ENCODE assay signal across 8 mouse cellular contexts in the genomic region with DNA sequence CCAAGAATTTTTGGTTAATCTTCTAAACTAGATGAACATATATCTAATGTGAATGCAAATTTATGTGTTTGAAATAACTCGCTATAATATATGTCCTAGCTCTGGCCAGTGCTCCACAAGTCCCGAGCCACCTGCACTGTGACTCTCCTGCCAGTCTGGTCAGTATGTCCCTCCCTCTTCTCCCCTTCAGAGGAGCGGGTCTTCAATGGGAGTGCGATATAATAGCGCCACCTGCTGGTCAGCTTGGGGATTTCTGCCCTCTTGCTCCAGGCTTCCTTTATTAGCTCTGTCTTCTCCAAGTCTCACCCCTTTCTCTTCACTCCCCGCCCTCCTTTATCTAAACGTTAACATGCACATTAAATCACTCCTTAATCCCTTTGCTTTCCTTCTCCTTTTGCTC. TPM values are rescaled to one million over a fixed set of nuclear protein-coding genes. Genes with fewer than 3 reads are reported as not detected.
DNase-seq lines count a peak whose midpoint lies in the region; ATAC-seq lines count a peak whose summit lies in the region.

No protein-coding gene starts in this region.

- H3K27me3 ChIP-seq in embryonic facial prominence, embryonic 11.5 days (ENCODE audit: control insufficient read depth, insufficient read depth, low read length), result no peaks in the 10 kb centered on the region
- no peaks in the 10 kb centered on the region for H3K27me3 ChIP-seq in kidney, embryonic 16.5 days (ENCODE audit: insufficient read depth, low read length)
- H3K27me3 ChIP-seq in liver, embryonic 11.5 days (replicated peaks; ENCODE audit: control insufficient read depth, insufficient read depth, low read length), result no peaks in the 10 kb centered on the region
- 0 out of 2 replicates have a peak, but pooled peaks cover 2% of the 10 kb centered on the region for H3K27me3 ChIP-seq in stomach, embryonic 15.5 days (replicated peaks)

- H3K4me1 ChIP-seq in embryonic facial prominence, embryonic 11.5 days (ENCODE audit: control insufficient read depth, insufficient read depth, low read length), result no peaks in the 10 kb centered on the region
- peaks cover 8% of the 10 kb centered on the region; the same call in 1 of the 2 replicates for H3K4me1 ChIP-seq in kidney, embryonic 16.5 days (ENCODE audit: insufficient read depth, low read length)
- H3K4me1 ChIP-seq in liver, embryonic 11.5 days (replicated peaks; ENCODE audit: control insufficient read depth, insufficient read depth, low read length), result peaks cover 12% of the 10 kb centered on the region
- no peaks in the 10 kb centered on the region for H3K4me1 ChIP-seq in stomach, embryonic 15.5 days

- peak; percentile 56; the same call in 1 of the 2 replicates for ATAC-seq in embryonic facial prominence, embryonic 11.5 days (replicated peaks; ENCODE audit: insufficient number of reproducible peaks, low FRiP score, low TSS enrichment, low read depth)
- peak; percentile 68; the same call in 1 of the 2 replicates for ATAC-seq in kidney, embryonic 16.5 days (ENCODE audit: low FRiP score, low TSS enrichment)
- ATAC-seq in liver, embryonic 11.5 days (replicated peaks; ENCODE audit: low FRiP score), result peak; percentile 31; the same call in 1 of the 2 replicates
- ATAC-seq in stomach, embryonic 15.5 days (ENCODE audit: insufficient read depth, low FRiP score, low read depth), result 0 out of 2 replicates have a peak, but pooled peaks have one; percentile 44

- no peak overlapping the region for H3K9ac ChIP-seq in embryonic facial prominence, embryonic 11.5 days (replicated peaks; ENCODE audit: low read length)
- H3K9ac ChIP-seq in kidney, embryonic 16.5 days (replicated peaks; ENCODE audit: low read length), result no peak overlapping the region
- H3K9ac ChIP-seq in liver, embryonic 11.5 days (ENCODE audit: low read depth, low read length), result no peak overlapping the region
- no peak overlapping the region for H3K9ac ChIP-seq in stomach, embryonic 15.5 days

- no peak overlapping the region for H3K4me3 ChIP-seq in embryonic facial prominence, embryonic 11.5 days (ENCODE audit: low read depth, low read length)
- H3K4me3 ChIP-seq in kidney, embryonic 16.5 days (ENCODE audit: low read length), result no peak overlapping the region
- no peak overlapping the region for H3K4me3 ChIP-seq in liver, embryonic 11.5 days (ENCODE audit: low read depth, low read length)
- no peak overlapping the region for H3K4me3 ChIP-seq in stomach, embryonic 15.5 days (replicated peaks)

- H3K36me3 ChIP-seq in embryonic facial prominence, embryonic 11.5 days (replicated peaks; ENCODE audit: control insufficient read depth, insufficient read depth, low read depth, low read length), result no peaks in the 10 kb centered on the region
- no peaks in the 10 kb centered on the region for H3K36me3 ChIP-seq in kidney, embryonic 16.5 days (ENCODE audit: insufficient read depth, low read length)
- no peaks in the 10 kb centered on the region for H3K36me3 ChIP-seq in liver, embryonic 11.5 days (ENCODE audit: control insufficient read depth, insufficient read depth, low read length)
- no peaks in the 10 kb centered on the region for H3K36me3 ChIP-seq in stomach, embryonic 15.5 days

- 1% methylated on average over 7 of the region's 7 CpGs for WGBS in embryonic facial prominence, embryonic 11.5 days
- WGBS in kidney, embryonic 16.5 days, result 1% methylated on average over 7 of the region's 7 CpGs
- under 1% methylated on average over 7 of the region's 7 CpGs for WGBS in liver, embryonic 11.5 days
- under 1% methylated on average over 7 of the region's 7 CpGs for WGBS in stomach, embryonic 15.5 days

- no peaks in the 10 kb centered on the region for H3K9me3 ChIP-seq in embryonic facial prominence, embryonic 11.5 days (replicated peaks; ENCODE audit: control insufficient read depth, low read length)
- no peaks in the 10 kb centered on the region for H3K9me3 ChIP-seq in kidney, embryonic 16.5 days (ENCODE audit: low read length)
- H3K9me3 ChIP-seq in liver, embryonic 11.5 days (ENCODE audit: control insufficient read depth, low read length), result no peaks in the 10 kb centered on the region
- H3K9me3 ChIP-seq in stomach, embryonic 15.5 days, result no peaks in the 10 kb centered on the region

- DNase-seq in A20 (ENCODE audit: low read depth, low spot score), result peak; percentile 68
- peak; percentile 84 for DNase-seq in adrenal gland, postnatal 25 days
- DNase-seq in embryonic facial prominence, embryonic 11.5 days (ENCODE audit: low spot score), result peak; percentile 86
- peak; percentile 58 to 76 for DNase-seq in heart, adult 9 months (ENCODE audit: low spot score in 2 of 2)
- peak; percentile 76 for DNase-seq in liver, embryonic 11.5 days (ENCODE audit: low spot score)
- DNase-seq in neural tube, embryonic 10.5 days (ENCODE audit: extremely low spot score, low spot score), result peak; percentile 86

- H3K4me2 ChIP-seq in embryonic facial prominence, embryonic 11.5 days (ENCODE audit: low read depth, low read length), result no peak overlapping the region
- H3K4me2 ChIP-seq in kidney, embryonic 16.5 days (replicated peaks; ENCODE audit: low read depth, low read length), result no peak overlapping the region
- no peak overlapping the region for H3K4me2 ChIP-seq in liver, embryonic 11.5 days
- no peak overlapping the region for H3K4me2 ChIP-seq in stomach, embryonic 15.5 days

- H3K27ac ChIP-seq in embryonic facial prominence, embryonic 11.5 days (replicated peaks; ENCODE audit: low read depth, low read length), result no peak overlapping the region
- H3K27ac ChIP-seq in kidney, embryonic 16.5 days (ENCODE audit: low read length), result no peak overlapping the region
- no peak overlapping the region for H3K27ac ChIP-seq in liver, embryonic 11.5 days (ENCODE audit: low read depth, low read length)
- no peak overlapping the region for H3K27ac ChIP-seq in stomach, embryonic 15.5 days

RNA-seq across cellular contexts. Expression of gene Rdx, which starts 51.6 kb away (rescaled TPM):
- 126 and 139 TPM in 2 replicates for total RNA-seq in adrenal gland, postnatal 25 days (2021)
- 202 and 232 TPM in 2 replicates for polyA plus RNA-seq in embryonic facial prominence, embryonic 11.5 days (2014; fragmentation: Nextera tagmentation; extraction: Ambion mirVana)
- polyA plus RNA-seq in kidney, embryonic 16.5 days (2015; fragmentation: Nextera tagmentation; extraction: Ambion mirVana), result 119 and 122 TPM in 2 replicates
- polyA plus RNA-seq in liver, embryonic 11.5 days (2014; fragmentation: Nextera tagmentation; extraction: Ambion mirVana), result 146 and 148 TPM in 2 replicates
- polyA plus RNA-seq in stomach, embryonic 15.5 days (2015; fragmentation: Nextera tagmentation; extraction: Ambion mirVana), result 94.3 and 97.2 TPM in 2 replicates
